Mouse (Mus musculus): Measurements from ENCODE around the gene Baz1a.
"Not testable (repeated sequence)": the region's sequence is repeated elsewhere in the genome, so short reads cannot be mapped to it uniquely, and the experiment has no call there.

Baz1a gene

DNA sequence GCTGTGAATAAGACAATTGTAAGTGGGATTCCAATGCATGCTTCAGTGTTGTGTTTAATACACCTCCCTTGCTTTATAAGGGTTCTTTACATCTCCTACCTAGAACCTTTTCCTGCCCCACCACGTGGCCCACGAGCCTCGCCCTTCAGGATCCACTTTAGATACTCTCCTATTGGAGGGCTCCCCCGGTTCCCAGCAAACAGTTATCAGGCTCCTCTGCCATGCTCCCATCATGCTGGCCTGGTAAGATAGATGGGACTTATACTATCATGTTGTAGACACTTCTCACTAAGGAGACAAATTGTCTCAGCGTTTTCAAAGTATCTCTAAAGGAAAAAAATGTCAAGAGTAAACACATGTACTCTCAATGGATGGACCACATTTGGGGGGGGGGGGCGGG, 33.6 kb downstream of the Baz1a start:
- peak; percentile 69 for DNase-seq

GRCm38 (mm10) chr12:54969033-54969432, 45.1 kb downstream of the Baz1a start:
- DNase-seq, result no peak

DNA sequence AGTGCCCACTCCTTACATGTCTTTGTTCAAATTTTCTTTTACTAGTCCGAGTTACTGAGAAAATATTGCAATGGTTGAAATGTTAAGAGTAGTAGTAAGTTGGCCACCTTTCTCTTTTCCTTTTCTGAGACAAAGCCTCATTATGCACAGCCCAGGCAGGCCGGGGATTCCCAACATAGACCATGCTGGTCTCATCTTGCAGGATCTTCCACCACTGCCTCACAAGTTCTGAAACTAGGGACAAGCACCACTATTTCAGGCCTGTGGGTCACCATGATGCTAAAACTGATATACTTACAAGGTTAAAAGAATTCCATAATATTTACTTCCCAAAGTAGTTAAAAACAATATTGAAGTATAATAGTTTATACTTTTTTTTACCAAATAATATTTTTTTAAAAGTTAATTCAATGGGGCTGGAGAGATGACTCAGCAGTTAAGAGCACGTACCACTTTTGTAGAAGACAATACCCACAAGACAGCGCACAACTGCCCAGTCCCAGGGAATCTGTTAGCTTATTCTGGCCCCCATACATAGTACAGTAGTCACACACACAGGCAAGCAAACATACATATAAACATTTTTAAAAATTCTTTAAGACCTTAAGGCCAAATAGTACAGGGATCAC, 48.5 kb downstream of the Baz1a start:
- no peak for DNase-seq

- peak; percentile 18 for DNase-seq
Observed at GRCm38 (mm10) chr12:54959569-54959968, 54.6 kb downstream of the Baz1a start.

- DNase-seq, result no peak
Observed at GRCm38 (mm10) chr12:54956974-54957373, 57.2 kb downstream of the Baz1a start.

DNA sequence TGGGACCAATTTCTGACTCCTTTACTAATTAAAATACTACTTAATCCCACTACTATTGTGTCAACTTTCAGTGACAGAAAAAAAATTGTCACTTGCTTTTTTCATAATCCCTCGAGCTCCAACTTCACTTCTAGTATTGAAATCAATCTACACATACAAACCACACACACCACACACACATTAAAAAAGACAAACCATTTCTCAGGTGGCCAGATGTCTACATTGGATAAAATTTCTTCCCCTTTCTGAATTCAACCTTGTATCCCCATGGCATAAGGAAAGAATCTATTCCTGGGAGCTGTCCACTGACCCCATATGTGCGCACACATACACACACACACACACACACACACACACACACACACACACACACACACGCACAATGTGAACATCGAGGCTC, 57.7 kb downstream of the Baz1a start:
- DNase-seq, result no peak

DNA sequence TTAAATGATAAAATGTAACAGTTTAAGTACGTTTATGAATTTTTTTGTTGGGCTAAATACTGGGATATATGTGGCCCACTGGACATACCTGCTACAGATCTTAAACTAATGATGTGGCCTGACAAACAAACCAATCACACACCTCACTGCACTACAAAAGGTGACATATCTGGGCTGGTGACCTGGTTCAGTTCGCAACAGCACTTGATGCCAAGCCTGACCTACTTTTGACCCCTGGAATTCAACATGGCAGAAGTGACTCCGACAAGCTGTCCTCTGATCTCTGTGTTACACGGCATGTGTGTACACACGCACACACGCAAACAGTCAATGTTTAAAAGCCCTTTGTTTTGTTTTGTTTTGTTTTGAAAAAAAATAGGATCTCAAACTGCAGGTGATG, 68.0 kb downstream of the Baz1a start:
- no peak for DNase-seq

DNA sequence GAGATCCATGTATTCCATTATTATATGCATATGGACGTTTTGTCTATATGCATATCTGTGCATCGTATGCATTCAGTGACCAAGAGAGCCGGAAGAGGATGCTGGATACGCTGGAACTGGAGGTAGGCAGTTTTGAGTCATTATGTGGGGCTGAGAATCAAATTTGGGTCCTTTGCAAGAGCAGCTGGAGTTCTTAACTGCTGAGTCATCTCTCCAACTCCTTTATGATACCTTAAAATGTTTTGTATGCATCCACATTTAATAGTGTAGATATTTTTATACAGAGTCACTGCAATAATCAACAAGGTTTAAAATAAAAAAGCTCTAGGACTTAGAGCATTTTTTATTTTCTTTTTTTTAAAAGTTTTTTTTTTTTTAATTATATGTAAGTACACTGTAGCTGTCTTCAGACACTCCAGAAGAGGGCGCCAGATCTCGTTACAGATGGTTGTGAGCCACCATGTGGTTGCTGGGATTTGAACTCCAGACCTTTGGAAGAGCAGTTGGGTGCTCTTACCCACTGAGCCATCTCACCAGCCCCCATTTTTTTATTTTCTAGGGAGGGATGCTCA, 71.5 kb downstream of the Baz1a start:
- DNase-seq, result not testable (repeated sequence)

- DNase-seq, result peak; percentile 30
Observed at GRCm38 (mm10) chr12:54937581-54938343, 76.4 kb downstream of the Baz1a start.

- DNase-seq, result no peak
Observed at GRCm38 (mm10) chr12:54910387-54910786, 103.8 kb downstream of the Baz1a start.

GRCm38 (mm10) chr12:54892559-54892958, 121.6 kb downstream of the Baz1a start:
- not testable (repeated sequence) for DNase-seq

- DNase-seq, result no peak
Observed at GRCm38 (mm10) chr12:54890426-54890825, 123.7 kb downstream of the Baz1a start.

DNA sequence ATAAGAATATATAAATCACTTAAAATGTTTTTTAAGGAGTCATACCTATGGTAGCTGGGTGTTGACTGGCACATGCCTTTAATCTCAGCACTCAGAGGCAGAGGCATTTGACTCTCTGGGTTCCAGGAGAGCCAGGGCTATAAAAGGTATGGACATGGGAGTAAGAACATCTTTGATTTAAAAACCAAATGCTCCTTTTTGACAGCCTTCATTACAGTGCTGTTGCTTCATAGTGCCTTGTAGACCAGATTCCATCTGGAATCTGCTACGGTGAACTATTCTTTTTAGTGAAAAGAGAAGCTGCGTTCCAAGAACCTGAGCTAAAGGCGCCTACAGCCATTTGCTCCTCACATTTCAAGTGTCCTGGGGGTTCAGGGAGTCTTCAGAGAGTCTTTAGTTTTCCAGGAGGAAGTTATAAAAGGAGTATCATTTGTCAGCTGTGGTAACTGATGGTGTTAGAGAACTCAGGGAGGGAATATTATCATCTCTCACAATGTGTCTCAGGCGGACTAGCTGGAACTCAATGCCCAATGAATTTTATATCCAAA, 126.5 kb downstream of the Baz1a start:
- no peak for DNase-seq

DNA sequence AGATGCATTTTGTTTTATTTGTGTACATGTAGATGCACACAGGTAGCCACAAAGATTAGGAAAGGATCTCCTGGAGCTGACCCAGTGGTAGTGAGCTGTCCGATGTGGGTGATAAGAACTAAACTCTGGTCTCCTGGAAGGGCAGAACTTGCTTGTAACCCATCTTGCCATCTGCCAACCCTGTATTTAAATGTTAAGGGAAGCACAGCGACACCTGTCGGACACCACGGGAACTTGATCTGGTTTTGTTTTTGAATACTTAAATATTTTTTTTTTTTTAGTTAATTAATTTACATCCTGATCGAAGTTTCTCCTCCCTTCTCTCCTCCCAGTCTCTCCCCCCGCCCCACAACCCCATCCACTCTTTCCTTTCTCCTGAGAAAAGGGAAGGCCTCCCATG, 134.5 kb downstream of the Baz1a start:
- peak; percentile 66 for DNase-seq

- DNase-seq, result no peak
Observed at GRCm38 (mm10) chr12:54879211-54879610, 134.9 kb downstream of the Baz1a start.

- DNase-seq, result no peak
Observed at GRCm38 (mm10) chr12:54877875-54878274, 136.3 kb downstream of the Baz1a start.

DNA sequence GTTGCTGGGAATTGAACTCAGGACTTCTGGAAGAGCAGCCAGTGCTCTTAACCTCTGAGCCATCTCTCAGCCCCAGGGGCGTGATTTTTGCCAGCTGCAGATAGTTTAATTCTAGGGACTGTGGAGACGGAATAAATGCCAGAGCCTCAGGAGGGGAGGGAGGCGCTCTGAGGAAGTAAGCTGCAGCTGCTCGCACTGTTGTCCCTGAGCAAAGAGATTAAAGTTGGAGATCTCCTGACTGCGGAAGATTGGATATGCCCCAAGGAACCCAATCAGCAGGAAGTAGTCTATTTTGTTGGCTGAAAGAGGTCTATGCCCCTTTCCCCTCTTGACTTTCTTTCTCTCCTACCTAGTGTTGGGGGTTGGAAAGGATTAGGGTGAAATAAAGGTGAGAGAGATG, 137.3 kb downstream of the Baz1a start:
- no peak for DNase-seq

- DNase-seq, result no peak
Observed at GRCm38 (mm10) chr12:54874711-54875110, 139.4 kb downstream of the Baz1a start.

- peak; percentile 88 for DNase-seq
Observed at GRCm38 (mm10) chr12:54862606-54863535, 151.3 kb downstream of the Baz1a start, which contains the start of gene Cfl2. Gene Cfl2 (minus strand): TSS chr12:54862877.

DNA sequence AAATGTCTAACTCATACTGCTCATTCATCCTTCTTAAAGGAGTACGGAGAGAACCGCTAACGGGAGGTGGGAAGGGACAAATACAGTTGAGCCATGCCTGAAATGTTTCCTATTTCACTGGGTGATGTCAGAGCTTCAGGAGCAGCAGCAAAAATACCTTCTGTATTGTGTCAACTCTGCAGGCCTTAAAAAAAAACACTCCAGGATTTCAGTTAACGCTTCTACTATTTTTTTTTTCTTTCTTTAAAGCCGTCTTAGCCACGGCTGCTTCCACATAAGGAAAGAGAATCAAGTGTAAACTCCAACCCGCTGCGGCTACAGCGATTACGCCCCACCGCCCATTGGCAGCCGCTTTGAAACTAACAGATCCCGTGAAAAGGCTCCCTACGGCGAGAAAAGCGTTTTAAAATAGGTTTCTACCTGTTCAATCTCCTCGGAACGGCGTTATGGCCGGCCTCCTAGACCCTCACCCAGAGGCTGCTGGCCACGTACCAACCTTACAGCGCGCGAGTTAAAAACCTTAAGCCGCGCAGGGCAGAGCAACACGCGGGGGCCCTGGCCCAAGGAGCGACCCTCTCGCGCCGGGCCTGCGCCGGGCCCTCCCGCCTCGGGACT, 152.1 kb downstream of the Baz1a start:
- DNase-seq, result peak; percentile 58

- DNase-seq, result no peak
Observed at GRCm38 (mm10) chr12:54859531-54859930, 154.6 kb downstream of the Baz1a start.

DNA sequence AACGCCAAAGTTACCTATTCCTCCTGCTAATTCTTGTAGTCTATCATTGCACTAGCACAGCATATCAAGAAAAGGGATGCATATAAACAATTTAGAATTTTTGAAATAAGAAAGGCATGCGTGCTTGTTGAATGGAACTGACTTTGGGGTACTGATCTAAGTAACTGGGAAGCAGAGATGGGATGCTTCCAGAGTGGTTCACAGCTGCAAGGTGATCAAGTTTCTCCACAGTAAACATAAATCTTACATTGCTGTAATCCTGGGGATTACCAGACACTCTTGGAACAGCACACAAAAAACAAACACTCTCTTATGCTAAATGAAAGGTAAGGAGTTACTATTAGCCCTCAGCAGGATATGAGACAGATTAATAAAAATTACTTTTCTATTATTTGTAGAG, 163.6 kb downstream of the Baz1a start:
- DNase-seq, result no peak
